Mouse (Mus musculus): ENCODE measurements around the gene Dnajc19. TPM values are rescaled to one million over a fixed set of nuclear protein-coding genes. Genes with fewer than 3 reads are reported as not detected.
A peak's percentile ranks its signal among the peaks of the same experiment; 100 is the strongest.

Dnajc19 gene
- total and polyA plus RNA-seq, 3 experiments = 82.8 to 118 (median 116) TPM

- in situ Hi-C loops (cut with MboI; ENCODE audit: low pct_ligation_motif_present, low pct_unique_long_range_greater_than_20kb, low sequenced_read_pairs) (no loop called here), dilution Hi-C loops (cut with MboI; ENCODE audit: extremely low pct_ligation_motif_present, extremely low pct_unique_long_range_greater_than_20kb, low sequenced_read_pairs) (no loop called here)
- H3K27me3 ChIP-seq (replicated peaks) = no peaks in the 10 kb centered on the region
- TF ChIP-seq CHD2 (IDR thresholded peaks at IDR 0.05; ENCODE audit: low read length) (no peak), RAD21 (IDR thresholded peaks at IDR 0.05; ENCODE audit: low read depth, low read length) (no peak), JUND (conservative IDR thresholded peaks at IDR 0.05; ENCODE audit: low read depth, low read length) (no peak), E2F4 (IDR thresholded peaks at IDR 0.05; ENCODE audit: insufficient replicate concordance, low read depth, low read length) (no peak), MEF2A (IDR thresholded peaks at IDR 0.05; ENCODE audit: borderline replicate concordance, low read depth, low read length) (no peak), EP300 (IDR thresholded peaks at IDR 0.05; ENCODE audit: low read length) (no peak), KAT2A (IDR thresholded peaks at IDR 0.05; ENCODE audit: insufficient replicate concordance, low read length) (no peak), SMC3 (IDR thresholded peaks at IDR 0.05; ENCODE audit: low read depth, low read length) (no peak), PAX5 (IDR thresholded peaks at IDR 0.05; ENCODE audit: low read length) (no peak), IRF4 (IDR thresholded peaks at IDR 0.05; ENCODE audit: low read depth, low read length) (no peak), USF1 (IDR thresholded peaks at IDR 0.05; ENCODE audit: low read depth, low read length) (no peak)
- H3K79me2 ChIP-seq (replicated peaks; ENCODE audit: control insufficient read depth, extremely low read depth, insufficient read depth, poor library complexity, severe bottlenecking) = peaks cover 72% of the 10 kb centered on the region
- H3K4me3 ChIP-seq (replicated peaks in 1 of 3; ENCODE audit: low read depth in 2 of 3, low read length in 2 of 3, poor library complexity in 1 of 3) = no peak overlapping the region
- H3K27ac ChIP-seq (ENCODE audit: insufficient read depth, low read depth) = 0 out of 2 replicates have a peak overlapping the region, but pooled peaks have one; percentile 34
- no peak for DNase-seq (ENCODE audit: extremely low read depth)
- H3K36me3 ChIP-seq (replicated peaks in 1 of 2; ENCODE audit: control insufficient read depth in 1 of 2, insufficient read depth in 1 of 2, low read length in 1 of 2) = peaks cover 0 to 12% of the 10 kb centered on the region in 2 experiments
- H3K4me1 ChIP-seq (ENCODE audit: control insufficient read depth in 1 of 2, insufficient read depth in 2 of 2) = peaks cover 0 to 57% of the 10 kb centered on the region in 2 experiments; a peak in 2 of 4 replicates
- H3K9ac ChIP-seq (ENCODE audit: insufficient read depth, low read depth) = peak overlapping the region; percentile 39
- peak overlapping the region; percentile 83 for H3K4me2 ChIP-seq (ENCODE audit: insufficient read depth, low read depth, poor library complexity, severe bottlenecking)
- H3K9me3 ChIP-seq (replicated peaks; ENCODE audit: low read length) = no peaks in the 10 kb centered on the region
These were observed 47.3 kb downstream of the Dnajc19 start for GRCm38 (mm10) chr3:34033720-34034364.

GRCm38 (mm10) chr3:34030601-34031000 is 50.5 kb downstream of the Dnajc19 start:
- Histone ChIP-seq H3K9me3 (replicated peaks; ENCODE audit: low read length) (no peaks in the 10 kb centered on the region), H3K4me2 (ENCODE audit: insufficient read depth, low read depth, poor library complexity, severe bottlenecking) (no peak overlapping the region), H3K9ac (ENCODE audit: insufficient read depth, low read depth) (no peak overlapping the region), H3K36me3 (replicated peaks in 1 of 2; ENCODE audit: control insufficient read depth in 1 of 2, insufficient read depth in 1 of 2, low read length in 1 of 2) (peaks cover 0 to 5% of the 10 kb centered on the region in 2 experiments), H3K4me1 (ENCODE audit: control insufficient read depth in 1 of 2, insufficient read depth in 2 of 2) (peaks cover 0 to 40% of the 10 kb centered on the region in 2 experiments; a peak in 3 of 4 replicates), H3K27me3 (replicated peaks) (no peaks in the 10 kb centered on the region), H3K4me3 (replicated peaks in 1 of 3; ENCODE audit: low read depth in 2 of 3, low read length in 2 of 3, poor library complexity in 1 of 3) (no peak overlapping the region), H3K79me2 (replicated peaks; ENCODE audit: control insufficient read depth, extremely low read depth, insufficient read depth, poor library complexity, severe bottlenecking) (peaks cover 72% of the 10 kb centered on the region), H3K27ac (ENCODE audit: insufficient read depth, low read depth) (no peak overlapping the region)
- dilution Hi-C loops (cut with MboI; ENCODE audit: extremely low pct_ligation_motif_present, extremely low pct_unique_long_range_greater_than_20kb, low sequenced_read_pairs) (no loop called here), in situ Hi-C loops (cut with MboI; ENCODE audit: low pct_ligation_motif_present, low pct_unique_long_range_greater_than_20kb, low sequenced_read_pairs) (no loop called here)
- TF ChIP-seq KAT2A (IDR thresholded peaks at IDR 0.05; ENCODE audit: insufficient replicate concordance, low read length) = no peak
- no peak for TF ChIP-seq E2F4 (IDR thresholded peaks at IDR 0.05; ENCODE audit: insufficient replicate concordance, low read depth, low read length)
- no peak for TF ChIP-seq ZKSCAN1 (IDR thresholded peaks at IDR 0.05; ENCODE audit: borderline replicate concordance, low read depth, low read length)
- TF ChIP-seq MXI1 (IDR thresholded peaks at IDR 0.05; ENCODE audit: low read depth, low read length) = no peak
- no peak for TF ChIP-seq CHD2 (IDR thresholded peaks at IDR 0.05; ENCODE audit: low read length)
- TF ChIP-seq UBTF (IDR thresholded peaks at IDR 0.05; ENCODE audit: low read depth, low read length) = no peak
- TF ChIP-seq BHLHE40 (IDR thresholded peaks at IDR 0.05; ENCODE audit: low read depth, low read length) = no peak
- no peak for TF ChIP-seq MAFK (IDR thresholded peaks at IDR 0.05; ENCODE audit: insufficient replicate concordance, low read length)
- TF ChIP-seq ZC3H11A (IDR thresholded peaks at IDR 0.05; ENCODE audit: low read depth, low read length) = no peak
- TF ChIP-seq USF2 (conservative IDR thresholded peaks at IDR 0.05; ENCODE audit: low read depth, low read length) = no peak
- no peak for DNase-seq (ENCODE audit: extremely low read depth)
